Mouse (Mus musculus): ENCODE results near the gene Sec16b. TPM values are rescaled to one million over a fixed set of nuclear protein-coding genes. Genes with fewer than 3 reads are reported as not detected.

Sec16b gene
- polyA plus RNA-seq, 1 experiment from 2014 or later, result 1.3 TPM

DNA sequence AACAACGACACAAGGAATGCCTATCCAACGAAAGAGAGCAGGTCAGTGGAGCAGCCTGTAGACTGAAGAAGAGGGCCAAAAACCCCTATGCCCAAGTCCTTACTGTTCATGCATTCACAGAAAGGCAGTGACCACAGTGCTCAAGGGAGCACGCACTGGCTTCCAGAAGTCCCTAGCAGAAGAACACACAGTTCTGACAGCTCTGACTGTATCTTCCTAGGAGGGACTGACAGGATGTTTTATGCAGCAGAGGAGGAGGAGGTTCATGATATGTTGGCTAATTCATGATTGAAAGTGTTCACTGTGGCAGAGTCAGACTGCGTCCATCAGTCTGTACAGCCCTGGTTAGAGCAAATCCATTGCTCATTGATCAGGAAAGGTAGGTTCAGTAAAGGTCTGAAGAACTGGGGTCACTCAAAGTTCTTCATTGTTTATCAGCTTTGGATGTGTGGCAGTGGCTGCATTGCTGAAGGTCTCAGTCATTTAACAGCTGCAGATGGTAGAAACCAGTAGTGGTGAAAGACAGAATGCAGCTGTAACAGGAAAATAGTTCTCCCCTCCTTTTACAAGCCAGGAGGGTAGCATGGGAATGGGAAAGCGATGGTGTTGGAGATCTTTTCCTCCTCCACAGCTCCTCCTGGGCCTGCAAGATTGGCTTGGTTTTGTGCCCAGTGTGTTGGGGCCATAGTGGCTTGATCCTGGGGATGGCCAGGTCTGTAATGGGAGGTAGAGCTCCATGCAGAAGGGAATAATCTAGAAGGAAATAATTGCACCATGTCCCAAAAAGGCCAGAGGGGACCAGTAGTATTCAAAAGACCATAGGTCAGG, 62.9 kb downstream of the Sec16b start:
- WGBS, result 88% methylated on average over 5 of the region's 5 CpGs
- H3K4me1 ChIP-seq, result no peaks in the 10 kb centered on the region
- no peak for ATAC-seq (ENCODE audit: low FRiP score, low read depth)
- H3K9ac ChIP-seq, result no peak overlapping the region
- no peak overlapping the region for H3K4me2 ChIP-seq (replicated peaks)
- H3K27me3 ChIP-seq (replicated peaks), result no peaks in the 10 kb centered on the region
- no peak overlapping the region for H3K27ac ChIP-seq
- H3K36me3 ChIP-seq, result no peaks in the 10 kb centered on the region
- H3K9me3 ChIP-seq, result no peaks in the 10 kb centered on the region
- no peak overlapping the region for H3K4me3 ChIP-seq

DNA sequence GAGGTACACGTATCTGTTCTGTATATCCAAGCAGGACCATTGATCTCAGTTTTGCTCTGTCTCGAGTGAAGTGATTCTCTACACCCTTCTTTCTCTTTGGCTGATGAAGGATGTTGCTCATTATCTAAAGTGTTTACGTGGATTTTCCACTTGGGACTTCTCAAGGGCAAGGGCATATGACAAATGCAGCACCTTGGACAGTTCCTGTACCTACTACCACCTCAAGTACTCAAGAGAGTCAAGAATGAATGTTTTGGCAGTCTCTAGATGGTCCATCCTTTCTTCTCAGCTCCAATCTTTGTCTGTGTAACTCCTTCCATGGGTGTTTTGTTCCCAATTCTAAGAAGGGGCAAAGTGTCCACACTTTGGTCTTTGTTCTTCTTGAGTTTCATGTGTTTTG, 68.8 kb downstream of the Sec16b start:
- Histone ChIP-seq H3K9me3 (no peaks in the 10 kb centered on the region), H3K27ac (no peak overlapping the region), H3K9ac (no peak overlapping the region), H3K4me2 (replicated peaks) (no peak overlapping the region), H3K36me3 (no peaks in the 10 kb centered on the region), H3K4me1 (no peaks in the 10 kb centered on the region), H3K27me3 (replicated peaks) (no peaks in the 10 kb centered on the region), H3K4me3 (no peak overlapping the region)
- ATAC-seq (ENCODE audit: low FRiP score, low read depth), result no peak
- 91% methylated on average over 3 of the region's 3 CpGs for WGBS

DNA sequence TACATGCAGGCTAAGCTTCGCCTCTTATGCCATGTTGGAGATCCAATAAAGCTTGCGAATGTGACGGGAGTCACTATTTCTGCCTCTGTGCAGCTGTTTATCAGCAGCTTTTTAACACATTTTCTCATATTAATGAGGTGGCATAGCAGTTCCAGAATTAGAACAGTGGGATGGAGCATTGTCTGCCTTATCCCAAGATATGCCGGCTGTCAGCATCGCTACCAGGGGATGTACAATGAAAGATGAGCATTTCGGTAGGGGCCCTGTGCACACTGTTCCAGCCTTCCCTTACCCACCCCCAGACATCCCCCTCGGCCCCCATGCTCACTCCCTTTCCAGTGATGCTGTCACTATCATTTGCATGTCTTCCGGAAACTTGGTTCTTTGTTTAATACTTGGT, 71.8 kb downstream of the Sec16b start:
- Histone ChIP-seq H3K27me3 (replicated peaks) (no peaks in the 10 kb centered on the region), H3K4me3 (no peak overlapping the region), H3K36me3 (no peaks in the 10 kb centered on the region), H3K9ac (no peak overlapping the region), H3K4me2 (replicated peaks) (no peak overlapping the region), H3K27ac (no peak overlapping the region), H3K9me3 (no peaks in the 10 kb centered on the region), H3K4me1 (no peaks in the 10 kb centered on the region)
- ATAC-seq (ENCODE audit: low FRiP score, low read depth), result no peak
- 89% methylated on average over 8 of the region's 8 CpGs for WGBS

DNA sequence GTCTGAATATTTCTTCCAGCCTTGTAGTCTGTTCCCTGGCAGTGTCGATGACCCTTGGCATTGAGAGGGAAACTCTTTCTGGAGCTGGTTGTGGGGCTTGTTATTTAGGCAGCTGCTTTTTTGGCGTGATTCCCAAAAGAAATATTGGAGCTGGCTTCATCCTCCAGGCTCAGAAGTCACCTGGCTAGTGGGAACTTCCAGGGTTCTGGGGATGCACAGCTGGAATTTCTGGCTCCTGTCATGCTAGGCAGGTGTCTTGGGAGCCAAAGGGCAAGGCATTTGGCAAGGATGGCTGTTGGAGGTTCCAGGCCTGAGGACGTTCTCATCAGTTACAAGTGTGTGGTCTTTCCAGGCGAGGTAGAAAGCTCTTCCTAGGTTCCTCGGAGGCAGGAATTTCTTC, 80.0 kb downstream of the Sec16b start:
- WGBS, result 81% methylated on average over 5 of the region's 5 CpGs
- no peak for ATAC-seq (ENCODE audit: low FRiP score, low read depth)

DNA sequence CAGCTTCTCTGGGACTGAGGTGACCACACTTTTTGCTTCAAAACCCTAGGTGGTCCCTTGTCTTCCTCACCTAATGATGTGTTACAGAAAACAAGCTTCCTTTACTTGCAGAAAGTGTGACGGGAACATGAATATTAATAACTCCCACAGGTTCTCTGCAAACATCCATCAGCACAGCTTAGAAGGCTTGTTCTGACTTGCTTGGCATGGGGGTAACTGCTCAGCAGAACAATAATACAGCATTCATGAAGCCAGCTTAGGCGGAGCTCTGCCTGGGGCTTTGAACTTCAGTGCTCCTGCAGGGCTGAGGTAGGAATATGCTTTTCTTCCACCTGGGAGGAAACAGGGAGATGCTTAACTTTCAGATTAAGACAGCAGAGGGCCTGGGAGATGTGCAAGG, 85.5 kb downstream of the Sec16b start:
- WGBS, result 54% methylated on average over 2 of the region's 2 CpGs
- no peaks in the 10 kb centered on the region for H3K9me3 ChIP-seq
- no peak overlapping the region for H3K27ac ChIP-seq
- ATAC-seq (ENCODE audit: low FRiP score, low read depth), result no peak
- no peak overlapping the region for H3K9ac ChIP-seq
- H3K4me1 ChIP-seq, result no peaks in the 10 kb centered on the region
- H3K27me3 ChIP-seq (replicated peaks), result no peaks in the 10 kb centered on the region
- no peak overlapping the region for H3K4me3 ChIP-seq
- H3K36me3 ChIP-seq, result no peaks in the 10 kb centered on the region
- no peak overlapping the region for H3K4me2 ChIP-seq (replicated peaks)

More for the DNA sequence above, 80.0 kb downstream of the Sec16b start:
- no peak overlapping the region for H3K4me2 ChIP-seq (replicated peaks)
- H3K27ac ChIP-seq, result no peak overlapping the region
- no peaks in the 10 kb centered on the region for H3K4me1 ChIP-seq
- H3K36me3 ChIP-seq, result no peaks in the 10 kb centered on the region
- no peak overlapping the region for H3K4me3 ChIP-seq
- H3K9me3 ChIP-seq, result no peaks in the 10 kb centered on the region
- H3K27me3 ChIP-seq (replicated peaks), result no peaks in the 10 kb centered on the region
- H3K9ac ChIP-seq, result no peak overlapping the region

DNA sequence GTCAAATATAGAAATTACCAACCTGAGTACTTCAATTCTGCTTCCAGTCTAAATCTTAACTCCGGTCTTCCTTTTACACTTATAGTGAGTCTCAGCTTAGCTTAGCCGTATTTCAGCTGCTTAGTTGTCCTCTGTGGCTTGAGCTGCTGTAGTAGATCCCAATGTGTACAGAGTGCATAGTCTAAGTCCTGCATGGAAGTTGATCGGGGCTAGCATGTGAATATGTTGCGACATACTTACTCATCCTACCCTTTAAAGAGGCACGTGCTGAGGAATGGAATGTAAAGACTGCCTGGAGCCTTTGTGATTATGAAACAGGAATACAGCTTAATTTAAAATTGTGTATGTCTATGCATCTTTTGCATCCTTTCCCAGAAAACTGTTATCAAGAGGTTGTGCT, 88.0 kb downstream of the Sec16b start:
- ATAC-seq (ENCODE audit: low FRiP score, low read depth), result no peak
- WGBS, result 92% methylated on average over 5 of the region's 5 CpGs
- no peaks in the 10 kb centered on the region for H3K27me3 ChIP-seq (replicated peaks)
- H3K9ac ChIP-seq, result no peak overlapping the region
- no peak overlapping the region for H3K27ac ChIP-seq
- no peaks in the 10 kb centered on the region for H3K36me3 ChIP-seq
- H3K4me1 ChIP-seq, result no peaks in the 10 kb centered on the region
- H3K4me2 ChIP-seq (replicated peaks), result no peak overlapping the region
- H3K4me3 ChIP-seq, result no peak overlapping the region
- no peaks in the 10 kb centered on the region for H3K9me3 ChIP-seq

DNA sequence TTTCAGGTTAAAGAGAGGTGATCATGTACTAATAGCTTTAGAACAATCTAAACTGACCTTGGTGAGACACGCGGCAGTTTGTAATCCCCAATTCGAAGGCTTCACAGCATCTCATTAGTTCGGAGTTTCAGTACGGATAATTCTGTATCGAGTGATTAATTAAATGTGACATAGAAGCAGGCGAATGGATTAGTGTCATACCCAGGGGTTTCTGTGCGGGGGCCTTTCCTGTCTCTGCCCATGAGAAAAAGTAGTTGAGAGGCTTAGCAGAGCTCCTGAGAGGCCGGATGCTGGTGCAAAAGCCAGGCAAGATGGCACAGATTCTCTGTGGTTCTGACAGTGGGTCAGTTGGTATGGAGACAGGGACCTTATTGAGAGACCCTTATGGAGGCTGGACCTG, 88.6 kb downstream of the Sec16b start:
- Histone ChIP-seq H3K9me3 (no peaks in the 10 kb centered on the region), H3K4me2 (replicated peaks) (no peak overlapping the region), H3K4me1 (no peaks in the 10 kb centered on the region), H3K27ac (no peak overlapping the region), H3K27me3 (replicated peaks) (no peaks in the 10 kb centered on the region), H3K4me3 (no peak overlapping the region), H3K9ac (no peak overlapping the region), H3K36me3 (no peaks in the 10 kb centered on the region)
- WGBS, result 89% methylated on average over 9 of the region's 9 CpGs
- ATAC-seq (ENCODE audit: low FRiP score, low read depth), result no peak

DNA sequence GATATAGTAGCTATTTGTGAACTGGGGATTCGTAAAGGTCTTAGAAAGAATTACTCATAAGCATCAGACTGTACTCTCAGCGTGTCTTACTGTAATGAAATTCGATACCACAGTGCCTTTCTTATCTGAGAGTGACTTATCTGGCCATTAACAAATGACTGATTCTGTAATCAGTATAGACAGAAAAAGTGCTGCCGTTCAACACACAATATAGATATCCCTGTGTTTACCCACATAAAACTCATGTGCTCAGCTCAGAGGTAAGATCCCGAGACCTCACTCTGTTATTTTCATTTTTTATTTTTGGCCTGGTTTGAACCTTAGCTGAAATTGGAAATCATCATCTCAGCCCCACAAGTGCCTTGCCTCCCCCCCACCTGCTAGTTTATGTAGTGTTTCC, 98.0 kb downstream of the Sec16b start:
- Histone ChIP-seq H3K4me1 (no peaks in the 10 kb centered on the region), H3K4me3 (no peak overlapping the region), H3K27ac (no peak overlapping the region), H3K9me3 (no peaks in the 10 kb centered on the region), H3K4me2 (replicated peaks) (no peak overlapping the region), H3K27me3 (replicated peaks) (no peaks in the 10 kb centered on the region), H3K36me3 (no peaks in the 10 kb centered on the region), H3K9ac (no peak overlapping the region)
- WGBS, result 69% methylated on average over 5 of the region's 5 CpGs
- ATAC-seq (ENCODE audit: low FRiP score, low read depth), result no peak

Other genes starting within 250 kb of the Sec16b start
- gene Rasal2, start 94.1 kb upstream of the Sec16b start, polyA plus RNA-seq (2016; fragmentation: Nextera tagmentation; extraction: Ambion mirVana), result 31.8 and 32.3 TPM in 2 replicates
- 7.4 and 9.0 TPM in 2 replicates for gene Cryzl2, start 48.2 kb upstream of the Sec16b start, polyA plus RNA-seq (2016; fragmentation: Nextera tagmentation; extraction: Ambion mirVana)